In the genomic region with DNA sequence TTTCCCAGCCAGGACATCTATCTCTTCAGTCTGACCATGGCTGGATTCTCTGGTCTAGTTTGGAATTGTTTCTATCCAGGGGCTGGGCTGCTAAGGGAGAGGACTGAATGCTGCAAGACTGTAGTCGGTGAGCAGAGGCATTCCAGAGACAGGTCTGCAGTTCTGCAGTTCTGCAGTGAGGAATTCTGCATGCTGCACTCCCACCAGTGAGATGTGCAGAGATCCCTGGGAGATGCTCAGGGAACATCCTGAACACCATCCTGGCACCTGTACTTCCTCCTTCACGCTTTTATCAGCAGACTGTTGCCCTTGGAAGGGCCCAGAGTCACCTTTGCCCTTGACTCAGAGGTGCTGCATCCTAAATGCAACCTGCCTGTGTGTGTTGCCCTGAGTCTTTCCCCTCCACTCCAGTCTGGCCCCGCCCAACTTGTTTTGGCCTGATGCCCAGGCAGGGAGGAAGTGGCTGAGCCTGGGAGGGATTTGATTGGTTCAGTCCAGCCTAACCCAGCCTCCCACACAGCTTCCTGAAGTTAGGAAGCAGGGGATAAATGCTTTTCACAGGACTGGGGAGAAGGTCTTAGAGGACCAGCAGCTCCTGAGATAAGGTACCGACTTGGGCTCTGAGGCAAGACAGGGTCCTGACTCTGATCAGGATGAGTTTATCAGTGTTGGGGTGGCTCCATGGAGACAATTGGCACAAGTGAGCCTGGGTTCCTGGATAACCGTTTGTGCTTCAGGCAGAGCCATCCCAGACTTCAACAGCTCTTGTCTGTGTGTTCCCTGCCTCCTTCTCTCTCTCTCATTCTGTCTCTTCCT, we compare ENCODE assay signal across 8 mouse cellular contexts. TPM values are rescaled to one million over a fixed set of nuclear protein-coding genes. Genes with fewer than 3 reads are reported as not detected.
DNase-seq lines count a peak whose midpoint lies in the region; ATAC-seq and TF ChIP-seq lines count a peak whose summit lies in the region.
"Not testable (repeated sequence)": the region's sequence is repeated elsewhere in the genome, so short reads cannot be mapped to it uniquely, and the experiment has no call there.

A gene (plus strand): TSS at position 508 of the 816 bp plus-strand sequence.

- H3K4me1 ChIP-seq in cortical plate, adult 2 months (ENCODE audit: control insufficient read depth, insufficient read depth, low read length), result not testable (repeated sequence)
- peaks cover 58% of the 10 kb centered on the region for H3K4me1 ChIP-seq in megakaryocyte, embryonic 14.5 days

- not testable (repeated sequence) for TF ChIP-seq CTCF in cortical plate, adult 2 months (IDR thresholded peaks at IDR 0.05; ENCODE audit: extremely low read depth, insufficient read depth, low read length)

- TF ChIP-seq POLR2A in cortical plate, adult 2 months (IDR thresholded peaks at IDR 0.05; ENCODE audit: extremely low read depth, insufficient read depth, low read length), result 0 out of 2 replicates have a peak, but pooled peaks have one; percentile 23

- H3K27me3 ChIP-seq in megakaryocyte, embryonic 14.5 days (replicated peaks), result not testable (repeated sequence)

- peak within 1 kb of the TSS; percentile 36 for H3K4me3 ChIP-seq in cortical plate, adult 2 months (ENCODE audit: insufficient read depth, low read length)
- H3K4me3 ChIP-seq in megakaryocyte, embryonic 14.5 days (replicated peaks), result peak within 1 kb of the TSS; percentile 89

- ATAC-seq in inflammation-experienced regulatory T-cells, adult 6 months, result peak; percentile 91

- H3K36me3 ChIP-seq in megakaryocyte, embryonic 14.5 days (replicated peaks; ENCODE audit: low read length), result not testable (repeated sequence)

- not testable (repeated sequence) for H3K9me3 ChIP-seq in megakaryocyte, embryonic 14.5 days

- not testable (repeated sequence) for H3K27ac ChIP-seq in cortical plate, adult 2 months (ENCODE audit: insufficient read depth, low read length)

- intact Hi-C loops in gastrocnemius, postnatal 14 days (cut with DNase I; ENCODE audit: low total_unique reads), result not testable (repeated sequence)

- DNase-seq in ZHBTc4 (ENCODE audit: low read depth, low spot score), result peak; percentile 94
- peak; percentile 90 for DNase-seq in gastrocnemius, postnatal 14 days
- peak; percentile 20 to 70 for DNase-seq in left cerebral cortex, adult 9 months (ENCODE audit: low spot score in 2 of 2)
- peak; percentile 61 to 79 for DNase-seq in right cerebral cortex, adult 2 months (ENCODE audit: low spot score in 2 of 2)
- DNase-seq in urinary bladder, postnatal 14 days (ENCODE audit: low spot score), result peak; percentile 93

RNA-seq across cellular contexts. Expression of the gene that starts here (rescaled TPM):
- polyA plus RNA-seq in cortical plate, adult 2 months (2012; rRNA removed), result 8.1 and 9.0 TPM in 2 replicates
- 1 to 10 TPM; 2.0 to 2.3 TPM for total RNA-seq in gastrocnemius, postnatal 14 days (2021)
- polyA plus RNA-seq in inflammation-experienced regulatory T-cells, adult 6 months (2017; shearing (Covaris generic)), result 10 to 100 TPM; 10.0 to 18.3 (median 17.0) TPM
- 2.1 and 5.3 TPM in 2 replicates for polyA plus RNA-seq in megakaryocyte, embryonic 14.5 days (2012; ENCODE audit: insufficient read depth, low replicate concordance)
